Mouse (Mus musculus): ENCODE measurements around the gene Ubb.

GRCm38 (mm10) chr11:62549782-62550181, 1.2 kb upstream of the Ubb start:
- TF ChIP-seq MAX (IDR thresholded peaks at IDR 0.05) (no peak), CTCF (IDR thresholded peaks at IDR 0.05; ENCODE audit: control insufficient read depth, insufficient read depth, insufficient read length) (no peak), MYOD1 (IDR thresholded peaks at IDR 0.05; ENCODE audit: control insufficient read depth, insufficient read length, low read depth) (no peak), USF1 (IDR thresholded peaks at IDR 0.05; ENCODE audit: low read depth) (no peak)
